8 mouse cellular contexts compared by ENCODE assay signal in the genomic region with DNA sequence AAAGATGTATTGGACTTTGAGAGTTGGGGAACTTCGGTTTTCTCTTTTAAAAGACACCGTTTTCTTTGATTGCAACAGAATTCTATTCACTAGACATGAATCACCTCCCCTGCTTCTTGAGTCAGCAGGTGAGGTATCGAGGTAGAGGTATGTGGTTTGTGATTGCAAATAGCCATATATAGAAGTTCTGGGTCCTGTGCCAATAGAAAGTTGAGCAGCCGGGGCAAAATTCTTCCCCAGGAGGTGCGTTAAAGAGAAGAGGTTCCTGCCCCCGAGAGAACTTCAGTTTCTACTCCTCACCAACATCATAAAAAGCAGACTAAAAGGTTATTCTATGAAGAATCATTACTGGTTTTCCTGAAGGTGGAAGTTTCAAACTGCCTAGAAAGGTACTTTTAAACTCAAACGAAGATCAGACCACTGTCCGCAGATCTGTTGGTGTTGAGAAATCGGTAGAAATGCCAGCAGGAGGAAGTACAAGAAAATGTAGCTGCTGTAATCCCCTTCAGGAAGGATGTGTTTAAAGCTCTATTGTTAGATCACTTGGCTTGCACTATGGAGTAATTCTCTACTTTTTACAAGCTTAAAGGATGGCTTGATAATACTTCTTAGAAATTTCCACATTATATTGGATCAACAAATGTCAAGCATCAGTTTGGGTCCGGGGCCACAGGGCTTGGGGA. TPM values are rescaled to one million over a fixed set of nuclear protein-coding genes. Genes with fewer than 3 reads are reported as not detected.
DNase-seq lines count a peak whose midpoint lies in the region; ATAC-seq and TF ChIP-seq lines count a peak whose summit lies in the region.

No protein-coding gene starts in this region.

- no peaks in the 10 kb centered on the region for H3K27me3 ChIP-seq in kidney, embryonic 16.5 days (ENCODE audit: insufficient read depth, low read length)
- H3K27me3 ChIP-seq in forebrain, embryonic 14.5 days (replicated peaks; ENCODE audit: control insufficient read depth, insufficient read depth, low read length) = no peaks in the 10 kb centered on the region; the same call in 1 of the 2 replicates
- H3K27me3 ChIP-seq in limb, embryonic 14.5 days (ENCODE audit: control insufficient read depth, insufficient read depth, low read length) = no peaks in the 10 kb centered on the region
- 0 out of 2 replicates have a peak, but pooled peaks cover 7% of the 10 kb centered on the region for H3K27me3 ChIP-seq in neural tube, embryonic 15.5 days (replicated peaks)

- peaks cover 26% of the 10 kb centered on the region for H3K4me1 ChIP-seq in kidney, embryonic 16.5 days (ENCODE audit: insufficient read depth, low read length)
- H3K4me1 ChIP-seq in forebrain, embryonic 14.5 days (ENCODE audit: control insufficient read depth, insufficient read depth, low read length) = peaks cover 5% of the 10 kb centered on the region; the same call in 1 of the 2 replicates
- H3K4me1 ChIP-seq in limb, embryonic 14.5 days (ENCODE audit: control insufficient read depth, insufficient read depth, low read length) = peaks cover 3% of the 10 kb centered on the region; the same call in 1 of the 2 replicates
- H3K4me1 ChIP-seq in neural tube, embryonic 15.5 days = peaks cover 6% of the 10 kb centered on the region

- no peak overlapping the region for H3K27ac ChIP-seq in kidney, embryonic 16.5 days (ENCODE audit: low read length)
- H3K27ac ChIP-seq in forebrain, embryonic 14.5 days (ENCODE audit: low read depth, low read length) = no peak overlapping the region
- no peak overlapping the region for H3K27ac ChIP-seq in limb, embryonic 14.5 days (replicated peaks; ENCODE audit: low read depth, low read length)
- H3K27ac ChIP-seq in neural tube, embryonic 15.5 days (replicated peaks) = no peak overlapping the region

- H3K4me3 ChIP-seq in kidney, embryonic 16.5 days (ENCODE audit: low read length) = peak overlapping the region; percentile 57
- 0 out of 2 replicates have a peak overlapping the region, but pooled peaks have one; percentile 26 for H3K4me3 ChIP-seq in forebrain, embryonic 14.5 days (ENCODE audit: low read depth, low read length)
- peak overlapping the region; percentile 43 for H3K4me3 ChIP-seq in limb, embryonic 14.5 days (replicated peaks; ENCODE audit: low read length)
- 0 out of 2 replicates have a peak overlapping the region, but pooled peaks have one; percentile 36 for H3K4me3 ChIP-seq in neural tube, embryonic 15.5 days (replicated peaks)

- H3K9ac ChIP-seq in kidney, embryonic 16.5 days (replicated peaks; ENCODE audit: low read length) = peak overlapping the region; percentile 65
- no peak overlapping the region for H3K9ac ChIP-seq in forebrain, embryonic 14.5 days (ENCODE audit: low read length)
- no peak overlapping the region for H3K9ac ChIP-seq in limb, embryonic 14.5 days (ENCODE audit: low read depth, low read length, severe bottlenecking)
- no peak overlapping the region for H3K9ac ChIP-seq in neural tube, embryonic 15.5 days (replicated peaks)

- TF ChIP-seq POLR2A in limb, embryonic 14.5 days (IDR thresholded peaks at IDR 0.05; ENCODE audit: borderline replicate concordance, extremely low read depth, insufficient read depth, insufficient read length) = no peak

- H3K36me3 ChIP-seq in kidney, embryonic 16.5 days (ENCODE audit: insufficient read depth, low read length) = no peaks in the 10 kb centered on the region
- no peaks in the 10 kb centered on the region for H3K36me3 ChIP-seq in forebrain, embryonic 14.5 days (ENCODE audit: control insufficient read depth, insufficient read depth, low read length)
- no peaks in the 10 kb centered on the region for H3K36me3 ChIP-seq in limb, embryonic 14.5 days (ENCODE audit: control insufficient read depth, insufficient read depth, low read length)
- H3K36me3 ChIP-seq in neural tube, embryonic 15.5 days = no peaks in the 10 kb centered on the region

- H3K9me3 ChIP-seq in kidney, embryonic 16.5 days (ENCODE audit: low read length) = no peaks in the 10 kb centered on the region
- H3K9me3 ChIP-seq in forebrain, embryonic 14.5 days (replicated peaks; ENCODE audit: control insufficient read depth, low read length) = no peaks in the 10 kb centered on the region
- H3K9me3 ChIP-seq in limb, embryonic 14.5 days (ENCODE audit: control insufficient read depth, low read length) = no peaks in the 10 kb centered on the region
- no peaks in the 10 kb centered on the region for H3K9me3 ChIP-seq in neural tube, embryonic 15.5 days (replicated peaks)

- 34% methylated on average over 10 of the region's 10 CpGs for WGBS in kidney, embryonic 16.5 days
- WGBS in forebrain, embryonic 14.5 days = 46% methylated on average over 10 of the region's 10 CpGs
- WGBS in limb, embryonic 14.5 days = 40% methylated on average over 10 of the region's 10 CpGs
- WGBS in neural tube, embryonic 15.5 days = 58% methylated on average over 10 of the region's 10 CpGs

- peak overlapping the region; percentile 75 for H3K4me2 ChIP-seq in kidney, embryonic 16.5 days (replicated peaks; ENCODE audit: low read depth, low read length)
- peak overlapping the region; percentile 58 for H3K4me2 ChIP-seq in forebrain, embryonic 14.5 days (ENCODE audit: low read length)
- peak overlapping the region; percentile 86 for H3K4me2 ChIP-seq in limb, embryonic 14.5 days (replicated peaks; ENCODE audit: low read depth, low read length, severe bottlenecking)
- H3K4me2 ChIP-seq in neural tube, embryonic 15.5 days = peak overlapping the region; percentile 68

- ATAC-seq in kidney, embryonic 16.5 days (ENCODE audit: low FRiP score, low TSS enrichment) = no peak
- no peak for ATAC-seq in forebrain, embryonic 14.5 days
- no peak for ATAC-seq in limb, embryonic 14.5 days (ENCODE audit: low FRiP score, low read depth)
- ATAC-seq in neural tube, embryonic 15.5 days (ENCODE audit: low FRiP score) = no peak

- DNase-seq in kidney, postnatal 10 days = no peak
- DNase-seq in forebrain, embryonic 14.5 days (ENCODE audit: low spot score) = no peak
- no peak for DNase-seq in limb, embryonic 14.5 days (ENCODE audit: low spot score)
- DNase-seq in layer of hippocampus, postnatal 36 days = no peak
- DNase-seq in thymus, postnatal 25 days = no peak
- no peak for DNase-seq in cerebellum, adult 8-10 months

RNA-seq across cellular contexts. Expression of gene Anxa3, which starts 1.0 kb away (rescaled TPM):
- 88.4 and 89.2 TPM in 2 replicates for polyA plus RNA-seq in kidney, embryonic 16.5 days (2015; fragmentation: Nextera tagmentation; extraction: Ambion mirVana)
- 25.5 TPM in 2 replicates for polyA plus RNA-seq in forebrain, embryonic 14.5 days (2014; fragmentation: Nextera tagmentation; extraction: Ambion mirVana)
- 29.1 and 37.7 TPM in 2 replicates for polyA plus RNA-seq in limb, embryonic 14.5 days (2012; rRNA removed)
- 40.0 and 40.3 TPM in 2 replicates for polyA plus RNA-seq in limb, embryonic 14.5 days (2014; fragmentation: Nextera tagmentation; extraction: Ambion mirVana)
- 26.7 and 28.2 TPM in 2 replicates for polyA plus RNA-seq in neural tube, embryonic 15.5 days (2015; fragmentation: Nextera tagmentation; extraction: Ambion mirVana)
- 10 to 100 TPM in 1 of 2 experiments, 1 to 10 TPM in 1; 10.0 to 10.6 TPM for total RNA-seq in layer of hippocampus, postnatal 36 days (2021)
